26 mouse cellular contexts compared by ENCODE assay signal in genomic region chr1:90409236-90409635, GRCm38 (mm10).
DNase-seq lines count a peak whose midpoint lies in the region; ATAC-seq and TF ChIP-seq lines count a peak whose summit lies in the region.
"Had no signal": no experiment of that assay in that cellular context is flagged by ENCODE, and none has a peak within 500 bp of the region (broad histone marks: within the 10 kb centered on the region; RNA-seq: fewer than 3 reads in every experiment).

No protein-coding gene starts in this region.

- no peak overlapping the region for H3K4me3 ChIP-seq in lung, embryonic 15.5 days
- H3K4me3 ChIP-seq in lung, postnatal 0 days (ENCODE audit: low read depth, low read length), result no peak overlapping the region
- H3K4me3 ChIP-seq: embryonic facial prominence, embryonic 13.5 days; forebrain, embryonic 10.5 days; forebrain, embryonic 15.5 days; hindbrain, embryonic 13.5 days; left cerebral cortex, adult 2 months; limb, embryonic 13.5 days; liver, embryonic 13.5 days; megakaryocyte, embryonic 14.5 days; midbrain, embryonic 13.5 days; neural tube, embryonic 13.5 days had no signal

- H3K9ac ChIP-seq in lung, embryonic 15.5 days, result no peak overlapping the region
- no peak overlapping the region for H3K9ac ChIP-seq in lung, postnatal 0 days (replicated peaks; ENCODE audit: low read depth)
- H3K9ac ChIP-seq: embryonic facial prominence, embryonic 13.5 days; forebrain, embryonic 15.5 days; hindbrain, embryonic 13.5 days; limb, embryonic 13.5 days; liver, embryonic 13.5 days; midbrain, embryonic 13.5 days; neural tube, embryonic 13.5 days had no signal

- H3K4me1 ChIP-seq in lung, embryonic 15.5 days, result peaks cover 37% of the 10 kb centered on the region
- H3K4me1 ChIP-seq in lung, postnatal 0 days (ENCODE audit: insufficient read depth, low read depth, low read length), result no peaks in the 10 kb centered on the region; the same call in 1 of the 2 replicates
- H3K4me1 ChIP-seq: forebrain, embryonic 15.5 days; megakaryocyte, embryonic 14.5 days had no signal

- WGBS in lung, embryonic 15.5 days, result 55% methylated on average over 3 of the region's 3 CpGs
- 52% methylated on average over 3 of the region's 3 CpGs for WGBS in lung, postnatal 0 days

- H3K27me3 ChIP-seq in lung, embryonic 15.5 days, result no peaks in the 10 kb centered on the region
- no peaks in the 10 kb centered on the region for H3K27me3 ChIP-seq in lung, postnatal 0 days (replicated peaks; ENCODE audit: insufficient read depth, low read length)
- H3K27me3 ChIP-seq: embryonic facial prominence, embryonic 13.5 days; forebrain, embryonic 15.5 days; limb, embryonic 13.5 days; liver, embryonic 13.5 days; megakaryocyte, embryonic 14.5 days; midbrain, embryonic 13.5 days; neural tube, embryonic 13.5 days had no signal

- no peak overlapping the region for H3K4me2 ChIP-seq in lung, embryonic 15.5 days
- H3K4me2 ChIP-seq in lung, postnatal 0 days (replicated peaks; ENCODE audit: low read depth, low read length), result no peak overlapping the region
- H3K4me2 ChIP-seq: embryonic facial prominence, embryonic 13.5 days; forebrain, embryonic 15.5 days; heart, embryonic 11.5 days; hindbrain, embryonic 13.5 days; limb, embryonic 13.5 days; liver, embryonic 13.5 days; midbrain, embryonic 13.5 days; neural tube, embryonic 13.5 days had no signal

- H3K36me3 ChIP-seq in lung, embryonic 15.5 days, result no peaks in the 10 kb centered on the region
- H3K36me3 ChIP-seq in lung, postnatal 0 days (ENCODE audit: insufficient read depth, low read length), result no peaks in the 10 kb centered on the region
- H3K36me3 ChIP-seq: embryonic facial prominence, embryonic 13.5 days; forebrain, embryonic 10.5 days; forebrain, embryonic 15.5 days; hindbrain, embryonic 13.5 days; limb, embryonic 13.5 days; liver, embryonic 13.5 days; midbrain, embryonic 13.5 days; neural tube, embryonic 13.5 days had no signal

- DNase-seq in kidney, postnatal 14 days, result peak; percentile 17
- DNase-seq in kidney, adult 8-10 months, result no peak
- peak; percentile 62 for DNase-seq in lung, postnatal 0 days (ENCODE audit: low spot score)
- DNase-seq in lung, postnatal 4 days, result peak; percentile 37 to 65
- DNase-seq in thymus, postnatal 36 days, result no peak
- no peak for DNase-seq in layer of hippocampus, postnatal 14 days (ENCODE audit: low spot score in 2 of 2)
- DNase-seq: adrenal gland, postnatal 25 days; cerebellum, adult 11-12 months; cerebellum, adult 9-11 months; gastrocnemius, postnatal 25 days; heart, postnatal 4 days; kidney, adult 11 months; liver, embryonic 13.5 days; right cerebral cortex, postnatal 4 days; thymus, postnatal 14 days had no signal

- TF ChIP-seq CTCF in lung, postnatal 0 days (IDR thresholded peaks at IDR 0.05), result no peak; the same call in 1 of the 2 replicates

- no peak for TF ChIP-seq EP300 in lung, postnatal 0 days (IDR thresholded peaks at IDR 0.05)

- no peaks in the 10 kb centered on the region for H3K9me3 ChIP-seq in lung, embryonic 15.5 days
- H3K9me3 ChIP-seq in lung, postnatal 0 days (ENCODE audit: low read length), result no peaks in the 10 kb centered on the region
- H3K9me3 ChIP-seq: embryonic facial prominence, embryonic 13.5 days; forebrain, embryonic 15.5 days; hindbrain, embryonic 13.5 days; limb, embryonic 13.5 days; liver, embryonic 13.5 days; midbrain, embryonic 13.5 days; neural tube, embryonic 13.5 days had no signal

- ATAC-seq in lung, embryonic 15.5 days (ENCODE audit: borderline replicate concordance, extremely low read depth, low FRiP score, low TSS enrichment), result peak; percentile 61; the same call in 1 of the 2 replicates
- peak; percentile 59 for ATAC-seq in lung, postnatal 0 days
- ATAC-seq: forebrain, embryonic 15.5 days; midbrain, embryonic 13.5 days had no signal

- peak overlapping the region; percentile 54 for H3K27ac ChIP-seq in lung, embryonic 15.5 days
- H3K27ac ChIP-seq in lung, postnatal 0 days (ENCODE audit: low read length), result peak overlapping the region; percentile 33
- H3K27ac ChIP-seq: forebrain, embryonic 10.5 days; forebrain, embryonic 15.5 days; hindbrain, embryonic 13.5 days; left cerebral cortex, adult 2 months; limb, embryonic 13.5 days; liver, embryonic 13.5 days; midbrain, embryonic 13.5 days; neural tube, embryonic 13.5 days had no signal

Comparison
In these comparisons a context has a peak if more than half of its experiments do, and no peak if none do; other contexts are left out.
1. DNase-seq: peak in kidney, postnatal 14 days (single experiment), lung, postnatal 0 days (single experiment) and lung, postnatal 4 days (2 of 2); none in kidney, adult 8-10 months (0 of 2), thymus, postnatal 36 days (0 of 2) and layer of hippocampus, postnatal 14 days (0 of 2).